Mouse (Mus musculus) spleen, adult 2 months (tissue): ENCODE results near the gene Mllt6. TPM values are rescaled to one million over a fixed set of nuclear protein-coding genes. Genes with fewer than 3 reads are reported as not detected.
A peak's percentile ranks its signal among the peaks of the same experiment; 100 is the strongest.

Source experiments
- DNase-seq, 2 experiments: peaks; one replicate each; pipeline versions ENCODE4 v3.0.0 to v3.0.0-alpha.2; 2012 to 2021; ENCODE audit warnings: low spot score in 2 of 2, low read depth in 1 of 2
- H3K27ac ChIP-seq: fragments of 200-500 bp; 2 replicates; pipeline ENCODE4 v1.5.1; 2012; ENCODE audit warnings: low read length, inconsistent platforms; ENCODE audit not compliant: insufficient read depth
- H3K27me3 ChIP-seq: fragments of 200-500 bp; 2 replicates; pipeline ENCODE4 v1.6.1; 2012; ENCODE audit warnings: mild to moderate bottlenecking, moderate library complexity, low read length, inconsistent platforms; ENCODE audit not compliant: control insufficient read depth, insufficient read depth
- H3K36me3 ChIP-seq: fragments of 200-500 bp; 2 replicates; pipeline ENCODE4 v1.6.1; 2012; ENCODE audit warnings: mild to moderate bottlenecking, low read length, inconsistent platforms; ENCODE audit not compliant: control insufficient read depth, insufficient read depth
- H3K4me1 ChIP-seq: fragments of 200-500 bp; 2 replicates; pipeline ENCODE4 v1.6.1; 2011; ENCODE audit warnings: inconsistent platforms; ENCODE audit not compliant: control insufficient read depth, insufficient read depth, insufficient read length
- H3K4me3 ChIP-seq: fragments of 200-500 bp; 2 replicates; pipeline ENCODE4 v1.5.1; 2011; ENCODE audit warnings: mild to moderate bottlenecking, inconsistent platforms; ENCODE audit not compliant: insufficient read depth, insufficient read length; ENCODE audit errors: extremely low read depth
- CTCF ChIP-seq: fragments of 200-500 bp; IDR thresholded peaks from 2 replicates; pipeline ENCODE4 v1.5.1; 2011; ENCODE audit warnings: mild to moderate bottlenecking, inconsistent platforms; ENCODE audit not compliant: insufficient read depth, insufficient read length, insufficient replicate concordance; ENCODE audit errors: extremely low read depth
- POLR2A ChIP-seq: fragments of 200-500 bp; IDR thresholded peaks from 2 replicates; pipeline ENCODE4 v1.6.1; 2011; ENCODE audit warnings: low read depth, low read length, inconsistent platforms
- WGBS: fragments of 180-500 bp; shearing (Covaris S2); methylation state at CpG from one replicate; pipeline ENCODE4 v1.1.7; 2018; 5-methylcytosine and 5-hydroxymethylcytosine counted together
- polyA plus RNA-seq: library from polyadenylated mRNA; depleted of rRNA; stranded (reverse); fragments of >200 nt; gene quantifications from 2 replicates; pipeline ENCODE4 v1.2.3, GENCODE M21; 2012; rRNA removed

Mllt6 gene
- polyA plus RNA-seq, result 65.8 and 93.7 TPM in 2 replicates

- H3K36me3 ChIP-seq, result peaks cover 10% of the 10 kb centered on the region
- peak in 1 of 2 experiments; percentile 61 for DNase-seq
- TF ChIP-seq CTCF (no peak), POLR2A (no peak; the same call in 1 of the 2 replicates)
- H3K27me3 ChIP-seq, result no peaks in the 10 kb centered on the region
- H3K4me1 ChIP-seq, result peaks cover 10% of the 10 kb centered on the region; the same call in 1 of the 2 replicates
- H3K27ac ChIP-seq, result peak within 1 kb of the TSS; percentile 99
- WGBS, result under 1% methylated on average over 36 of the region's 76 CpGs
- H3K4me3 ChIP-seq, result peak within 1 kb of the TSS; percentile 70
Observed at GRCm38 (mm10) chr11:97662893-97663527, at the start of gene Mllt6. Mllt6 (plus strand) TSS chr11:97663414.

DNA sequence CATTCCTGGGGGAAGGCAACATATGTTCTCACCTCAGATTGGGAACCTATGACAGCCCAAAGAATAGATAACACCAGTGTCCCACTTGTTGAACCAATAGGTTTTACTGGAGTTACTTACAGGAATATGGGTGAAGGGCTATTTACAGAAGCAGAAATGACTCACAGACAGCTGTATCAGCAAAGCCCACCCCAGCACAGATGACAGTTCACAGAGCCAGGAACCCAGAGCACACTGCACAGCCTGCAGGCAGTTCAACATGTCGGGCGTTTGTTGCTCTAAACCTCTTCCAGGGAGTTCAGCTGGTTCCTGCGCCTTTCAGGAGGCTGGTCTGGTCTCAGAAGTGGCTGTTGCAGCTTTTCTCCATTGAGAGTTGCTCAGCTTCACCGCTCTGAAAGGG lies 47.9 kb upstream of the Mllt6 start:
- H3K4me3 ChIP-seq, result no peak overlapping the region
- H3K27me3 ChIP-seq, result no peaks in the 10 kb centered on the region
- H3K27ac ChIP-seq, result no peak overlapping the region
- DNase-seq, result no peak
- H3K4me1 ChIP-seq, result no peaks in the 10 kb centered on the region
- 90% methylated on average over 4 of the region's 4 CpGs for WGBS
- TF ChIP-seq CTCF (no peak), POLR2A (no peak)
- H3K36me3 ChIP-seq, result no peaks in the 10 kb centered on the region

GRCm38 (mm10) chr11:97618368-97618767 lies 44.8 kb upstream of the Mllt6 start:
- TF ChIP-seq CTCF, result no peak
- TF ChIP-seq POLR2A, result no peak

DNA sequence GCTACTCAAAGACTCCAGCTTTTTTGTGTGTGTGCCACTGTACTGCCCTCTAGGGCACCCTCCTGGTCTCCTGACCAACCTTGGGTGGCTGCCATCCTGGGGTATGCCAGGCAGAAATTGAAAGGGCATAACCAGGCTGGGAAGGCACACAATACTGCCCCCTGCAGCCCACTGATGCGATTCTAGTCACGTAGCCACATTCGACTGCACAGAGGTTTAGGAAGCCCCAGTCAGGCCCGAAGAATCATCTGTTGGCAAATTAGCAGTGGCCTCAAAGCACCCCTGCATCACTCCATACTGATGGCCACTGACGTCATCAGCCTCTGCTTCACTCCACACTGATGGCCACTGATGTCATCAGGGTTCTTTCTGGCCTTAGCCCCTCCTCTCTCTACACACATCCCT lies 43.8 kb upstream of the Mllt6 start:
- Histone ChIP-seq H3K4me1 (no peaks in the 10 kb centered on the region), H3K36me3 (no peaks in the 10 kb centered on the region), H3K27ac (no peak overlapping the region), H3K4me3 (no peak overlapping the region), H3K27me3 (no peaks in the 10 kb centered on the region)
- TF ChIP-seq CTCF (no peak), POLR2A (no peak)
- 53% methylated on average over 5 of the region's 5 CpGs for WGBS
- DNase-seq, result no peak

More at GRCm38 (mm10) chr11:97618368-97618767, 44.8 kb upstream of the Mllt6 start:
- Histone ChIP-seq H3K27ac (no peak overlapping the region), H3K4me3 (no peak overlapping the region), H3K27me3 (no peaks in the 10 kb centered on the region), H3K4me1 (no peaks in the 10 kb centered on the region), H3K36me3 (no peaks in the 10 kb centered on the region)
- 75% methylated on average over 11 of the region's 11 CpGs for WGBS
- no peak for DNase-seq

- DNase-seq, result peak; percentile 31 to 58
- 6% methylated on average over 6 of the region's 6 CpGs for WGBS
- Histone ChIP-seq H3K4me3 (no peak overlapping the region), H3K4me1 (no peaks in the 10 kb centered on the region), H3K27me3 (no peaks in the 10 kb centered on the region), H3K27ac (no peak overlapping the region), H3K36me3 (no peaks in the 10 kb centered on the region)
- TF ChIP-seq CTCF (peak; percentile 85; the same call in 1 of the 2 replicates), POLR2A (no peak)
Observed at GRCm38 (mm10) chr11:97622440-97622839, 40.8 kb upstream of the Mllt6 start.

- no peak for DNase-seq
- H3K4me3 ChIP-seq, result no peak overlapping the region
- WGBS, result 45% methylated on average over 9 of the region's 9 CpGs
- H3K4me1 ChIP-seq, result peaks cover 2% of the 10 kb centered on the region; the same call in 1 of the 2 replicates
- H3K27ac ChIP-seq, result no peak overlapping the region
- H3K36me3 ChIP-seq, result no peaks in the 10 kb centered on the region
- TF ChIP-seq CTCF (no peak), POLR2A (no peak)
- H3K27me3 ChIP-seq, result peaks cover 3% of the 10 kb centered on the region
Observed at GRCm38 (mm10) chr11:97623166-97623565, 40.0 kb upstream of the Mllt6 start.

DNA sequence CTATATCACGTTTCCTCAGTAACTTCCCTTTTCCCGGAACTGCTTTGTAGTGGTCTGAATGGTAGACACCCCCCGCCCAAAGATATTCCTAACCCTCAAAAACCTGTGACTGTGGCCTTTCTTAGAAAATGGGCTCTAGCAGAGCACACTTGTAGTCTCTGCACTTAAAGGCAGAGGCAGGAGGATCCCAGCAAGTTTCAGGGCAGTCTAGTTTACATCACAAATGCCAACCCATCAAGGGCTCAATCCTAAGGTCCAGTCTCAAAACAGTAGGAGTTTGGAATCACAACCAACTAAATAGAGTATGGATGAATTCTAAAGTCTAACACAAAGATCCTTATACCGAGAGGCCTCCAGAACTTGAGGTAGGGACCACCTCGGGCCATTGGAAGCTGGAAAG lies 37.7 kb upstream of the Mllt6 start:
- DNase-seq, result no peak
- Histone ChIP-seq H3K4me3 (no peak overlapping the region), H3K4me1 (peaks cover 15% of the 10 kb centered on the region), H3K27me3 (peaks cover 20% of the 10 kb centered on the region), H3K27ac (no peak overlapping the region), H3K36me3 (no peaks in the 10 kb centered on the region)
- WGBS, result 40% methylated on average over 5 of the region's 5 CpGs
- no peak for TF ChIP-seq POLR2A
- TF ChIP-seq CTCF, result no peak
